Mouse (Mus musculus): Measurements from ENCODE around the gene Lmln.
"Not testable (repeated sequence)": the region's sequence is repeated elsewhere in the genome, so short reads cannot be mapped to it uniquely, and the experiment has no call there.

Lmln gene

GRCm38 (mm10) chr16:33058033-33058432, 4.3 kb upstream of the Lmln start:
- DNase-seq (ENCODE audit: low spot score), result no peak

DNA sequence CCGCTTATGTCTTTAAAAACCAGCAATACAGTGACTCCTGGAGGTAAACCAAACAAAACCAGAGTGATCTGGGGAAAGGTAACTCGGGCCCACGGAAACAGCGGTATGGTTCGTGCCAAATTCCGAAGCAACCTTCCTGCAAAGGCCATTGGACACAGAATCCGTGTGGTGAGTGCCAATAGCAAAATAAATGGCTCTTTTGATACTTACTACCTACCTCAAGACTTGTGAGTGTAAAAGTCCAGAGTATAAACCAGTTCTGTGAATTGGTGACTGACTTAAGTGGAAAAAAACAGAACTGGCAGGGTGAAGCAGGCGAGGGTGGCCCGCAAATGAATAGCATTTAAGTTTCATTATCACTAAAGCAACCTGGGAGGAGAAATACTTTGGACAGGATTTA, 3.7 kb upstream of the Lmln start:
- not testable (repeated sequence) for DNase-seq (ENCODE audit: low spot score)

- no peak for DNase-seq (ENCODE audit: low spot score)
These were observed 2.9 kb upstream of the Lmln start for GRCm38 (mm10) chr16:33059471-33059870.

GRCm38 (mm10) chr16:33060926-33061325, 1.4 kb upstream of the Lmln start:
- no peak for DNase-seq (ENCODE audit: low spot score)

- DNase-seq (ENCODE audit: low spot score), result no peak
These were observed 921 bp upstream of the Lmln start for GRCm38 (mm10) chr16:33061400-33061799.

GRCm38 (mm10) chr16:33062682-33063131, 386 bp downstream of the Lmln start:
- peak; percentile 50 for DNase-seq (ENCODE audit: low spot score)

- DNase-seq (ENCODE audit: low spot score), result peak; percentile 11
These were observed 946 bp downstream of the Lmln start for GRCm38 (mm10) chr16:33063267-33063666.

DNA sequence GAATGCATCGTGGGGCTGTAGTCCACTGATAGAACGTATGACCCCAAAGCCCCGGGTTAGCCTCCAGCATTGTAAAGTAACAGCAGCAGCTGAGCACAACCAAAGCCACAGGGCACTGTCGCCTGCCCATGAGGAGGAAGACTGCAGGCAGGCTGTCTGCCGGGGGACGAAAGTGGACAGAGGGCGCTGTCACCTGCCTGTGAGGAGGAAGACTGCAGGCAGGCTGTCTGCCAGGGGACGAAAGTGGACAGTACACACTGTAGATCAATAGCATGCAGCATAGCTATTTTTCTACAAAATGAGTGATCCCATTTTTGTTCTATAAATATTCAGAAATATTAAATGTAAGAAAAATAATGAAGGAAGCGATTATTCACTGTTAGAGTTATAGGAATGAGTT, 2.3 kb downstream of the Lmln start:
- no peak for DNase-seq (ENCODE audit: low spot score)

DNA sequence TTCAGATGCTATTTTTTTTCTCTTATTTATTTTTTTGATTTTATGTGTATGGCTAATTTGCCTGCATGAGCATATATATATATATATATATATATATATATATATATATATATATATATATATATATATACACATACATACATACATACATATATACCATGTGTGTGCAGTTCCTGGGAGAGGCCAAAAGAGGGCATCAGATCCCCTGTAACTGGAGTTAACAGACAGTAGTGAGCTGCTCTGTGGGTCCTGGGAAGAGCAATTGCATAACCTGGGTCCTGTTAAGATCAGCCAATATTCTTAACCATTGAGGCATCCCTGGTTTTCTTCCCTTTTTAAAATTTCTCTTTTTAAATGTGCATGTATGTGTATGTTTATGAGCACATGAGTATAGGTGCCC, 8.6 kb downstream of the Lmln start:
- DNase-seq (ENCODE audit: low spot score), result no peak

DNA sequence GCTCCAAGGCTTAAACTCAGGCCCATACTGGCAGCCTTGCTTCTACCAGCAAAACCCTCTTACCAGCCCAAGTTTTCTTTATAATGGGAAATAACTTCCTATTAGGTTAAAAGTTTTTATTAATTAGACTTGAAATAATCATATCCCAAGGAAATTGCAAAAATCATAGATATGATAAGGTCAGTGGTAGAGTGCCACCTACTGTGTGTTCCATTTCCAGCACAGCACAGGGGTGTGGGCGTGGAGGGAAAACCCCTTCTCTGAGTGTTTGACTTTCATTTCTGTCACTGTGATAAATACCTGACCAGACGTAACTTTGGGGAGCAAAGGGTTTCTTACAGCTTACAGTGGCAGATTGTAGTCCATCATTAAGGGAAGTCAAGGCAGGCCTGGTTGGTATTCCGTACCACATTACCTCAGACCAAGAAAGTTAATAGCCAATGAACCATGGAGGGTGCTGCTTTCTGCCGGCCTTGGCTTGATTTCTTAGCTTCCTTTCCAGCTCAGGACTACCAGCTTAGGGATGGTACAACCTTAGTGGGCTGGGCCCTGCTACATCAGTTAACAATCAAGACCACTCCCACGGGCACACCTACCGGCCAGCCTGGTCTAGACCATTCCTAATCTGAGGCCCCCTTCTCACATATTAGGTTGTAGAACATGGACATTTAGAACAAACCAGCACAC, 10.7 kb downstream of the Lmln start:
- DNase-seq (ENCODE audit: low spot score), result no peak

GRCm38 (mm10) chr16:33074967-33075366, 12.6 kb downstream of the Lmln start:
- no peak for DNase-seq (ENCODE audit: low spot score)

DNA sequence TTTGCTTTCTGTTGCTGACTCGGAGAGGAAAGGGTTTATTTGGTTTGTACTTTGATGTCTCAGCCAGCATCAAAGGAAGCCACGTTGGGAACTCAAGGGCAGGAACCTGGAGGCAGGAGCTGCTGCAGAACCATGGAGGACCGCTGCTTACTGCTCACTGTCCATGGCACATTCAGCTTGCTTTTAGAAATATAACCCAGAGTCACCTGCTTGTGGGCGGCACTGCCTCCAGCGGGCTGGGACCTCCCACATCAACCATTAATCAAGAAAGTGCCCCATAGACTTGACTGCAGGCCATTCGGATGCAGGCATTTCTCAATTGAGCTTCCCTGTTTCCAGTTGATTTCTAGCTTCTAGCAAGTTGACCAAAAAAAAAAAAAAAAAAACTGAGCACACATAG, 13.8 kb downstream of the Lmln start:
- DNase-seq (ENCODE audit: low spot score), result no peak

DNA sequence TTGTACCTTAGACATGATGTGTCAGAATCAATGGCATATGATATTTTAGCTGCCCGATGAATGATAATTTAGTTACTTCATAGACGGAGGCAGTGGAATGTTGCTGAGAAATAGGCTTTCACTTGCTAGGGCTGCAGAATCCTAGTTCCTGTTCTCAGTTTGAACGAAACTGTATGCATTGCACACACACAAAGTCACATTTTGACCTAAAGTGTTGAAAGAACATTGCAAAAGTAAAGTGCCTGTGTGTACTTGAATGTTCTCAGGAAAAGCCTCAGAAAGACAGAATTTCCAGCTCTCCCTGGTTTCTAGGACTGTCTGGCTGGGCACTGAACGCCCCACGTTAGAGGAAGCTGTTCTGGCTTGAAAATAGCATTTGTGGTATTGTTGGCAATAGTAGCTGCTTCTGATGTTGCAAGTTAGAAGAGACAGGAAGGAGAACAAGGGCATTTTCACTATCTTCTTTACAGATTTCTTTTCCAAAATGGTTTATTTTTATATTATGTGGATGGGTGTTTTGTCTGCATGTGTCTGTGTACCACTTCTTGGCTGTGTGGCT, 14.8 kb downstream of the Lmln start:
- DNase-seq (ENCODE audit: low spot score), result no peak

DNA sequence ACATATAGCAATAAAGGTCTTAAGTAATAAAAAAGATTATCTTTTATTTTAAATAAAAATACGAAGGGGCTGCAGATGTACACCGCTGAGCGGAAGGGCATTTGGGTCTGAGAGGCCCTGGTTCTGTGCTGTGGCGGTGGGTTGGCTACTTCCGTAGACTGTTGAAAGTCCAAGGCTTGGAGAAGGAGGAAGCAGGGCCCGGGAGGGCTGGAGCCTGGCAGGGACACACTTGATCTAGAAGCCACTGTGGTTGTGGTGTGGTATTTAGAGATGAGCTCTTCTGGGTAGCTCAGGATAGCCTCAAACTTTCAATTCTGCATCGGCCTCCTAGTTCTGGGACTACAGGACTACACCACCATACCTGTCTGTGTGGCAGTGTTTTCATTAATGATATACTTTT, 17.7 kb downstream of the Lmln start:
- DNase-seq (ENCODE audit: low spot score), result no peak

DNA sequence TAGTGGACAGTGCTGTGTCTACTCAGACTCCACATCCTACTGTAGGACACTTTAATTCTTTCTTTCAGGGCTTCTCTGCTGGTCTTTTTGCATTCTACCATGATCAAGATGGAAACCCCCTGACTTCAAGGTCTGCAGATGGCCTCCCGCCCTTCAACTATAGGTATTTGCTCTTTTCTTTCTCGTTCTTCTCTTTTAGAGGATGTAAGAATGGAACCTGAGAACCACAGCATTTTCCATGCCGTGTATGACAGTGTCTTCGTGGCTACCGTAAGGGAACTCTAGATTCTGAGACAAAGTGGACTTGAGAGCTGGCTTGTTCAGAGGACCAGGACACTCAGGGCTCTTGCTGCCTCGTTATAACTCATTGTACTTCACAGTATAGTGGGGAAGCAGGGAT, 20.6 kb downstream of the Lmln start:
- DNase-seq (ENCODE audit: low spot score), result no peak

DNA sequence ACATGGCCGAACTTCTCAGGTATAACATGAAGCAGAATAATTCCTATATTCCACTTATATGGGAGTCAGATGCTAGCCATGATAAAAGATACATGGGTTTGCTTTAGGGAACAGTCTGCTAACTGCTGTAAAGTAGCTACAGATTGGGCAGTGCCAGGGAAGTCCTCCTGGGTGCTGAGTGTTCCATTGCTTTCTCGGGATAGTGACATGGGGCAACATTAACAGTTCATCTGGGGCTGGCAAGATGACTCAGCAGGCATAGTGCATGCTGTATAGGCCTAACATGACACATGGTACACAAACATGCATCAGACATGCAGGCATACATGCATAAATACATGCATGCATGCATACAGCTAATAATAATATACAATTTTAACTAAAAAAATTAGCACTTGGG, 21.7 kb downstream of the Lmln start:
- no peak for DNase-seq (ENCODE audit: low spot score)

DNA sequence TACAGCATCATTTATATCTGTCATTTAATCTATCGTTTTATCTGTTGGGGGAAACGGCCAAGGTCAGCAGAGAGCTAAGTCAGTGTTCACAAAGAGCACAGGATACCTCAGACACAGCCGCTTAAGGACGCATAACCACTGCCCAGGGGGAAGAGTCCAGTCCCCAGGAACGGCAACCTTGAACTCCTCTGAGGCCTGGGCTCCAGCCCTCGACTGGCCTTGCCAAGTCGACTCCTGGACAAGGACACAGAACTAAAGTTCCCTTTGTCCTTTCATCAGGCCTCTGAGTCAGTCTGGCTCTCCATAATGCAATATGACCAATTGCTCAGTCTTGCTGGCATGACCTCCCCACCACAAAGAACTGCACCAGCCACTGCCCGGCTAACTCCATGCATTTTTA, 23.3 kb downstream of the Lmln start:
- peak; percentile 62 for DNase-seq (ENCODE audit: low spot score)

- no peak for DNase-seq (ENCODE audit: low spot score)
These were observed 51.4 kb downstream of the Lmln start for GRCm38 (mm10) chr16:33113726-33114125.

DNA sequence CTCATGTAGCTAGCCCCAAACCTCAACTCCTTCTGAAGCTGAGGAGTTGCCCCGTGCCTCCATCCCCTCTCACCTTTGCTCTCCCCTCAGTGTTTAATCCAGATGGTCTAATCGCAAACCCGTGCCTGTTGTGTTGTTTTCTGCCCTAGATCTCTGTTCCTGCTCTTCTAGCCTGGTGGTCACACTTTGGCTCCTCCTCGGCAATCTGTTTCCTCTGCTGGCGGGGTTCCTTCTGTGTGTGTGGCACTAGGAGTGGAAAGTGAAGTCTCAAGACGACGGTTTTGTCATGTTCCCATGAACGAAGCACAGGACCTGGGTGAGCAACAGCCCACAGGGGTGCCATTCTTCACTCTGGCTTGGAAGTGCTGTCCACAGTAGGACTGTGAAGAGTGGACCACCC, 61.1 kb downstream of the Lmln start:
- no peak for DNase-seq (ENCODE audit: low spot score)

- no peak for DNase-seq (ENCODE audit: low spot score)
These were observed 61.9 kb downstream of the Lmln start for GRCm38 (mm10) chr16:33123938-33124820.

GRCm38 (mm10) chr16:33127052-33127451, 64.7 kb downstream of the Lmln start:
- DNase-seq (ENCODE audit: low spot score), result no peak

DNA sequence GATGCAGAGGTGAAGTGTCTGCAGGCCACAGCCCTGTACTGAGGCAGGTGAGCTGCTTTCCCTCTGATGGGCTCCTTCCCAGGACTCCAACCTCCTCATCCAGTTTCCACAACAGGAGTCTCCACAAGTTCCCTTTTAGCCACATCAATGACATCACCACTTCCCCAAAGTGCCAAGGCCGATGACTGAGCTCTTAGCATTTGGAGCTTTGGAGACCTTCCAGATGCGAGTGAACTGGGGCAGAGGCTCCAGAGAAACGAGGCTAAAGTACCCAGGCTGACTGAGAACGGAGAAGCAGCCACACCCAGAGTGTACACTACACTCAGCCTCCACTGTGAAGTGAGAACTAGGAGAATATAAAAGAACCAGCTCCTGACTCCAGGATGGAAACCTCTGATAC, 68.4 kb downstream of the Lmln start:
- peak; percentile 46 for DNase-seq (ENCODE audit: low spot score)

- DNase-seq (ENCODE audit: low spot score), result no peak
These were observed 70.9 kb downstream of the Lmln start for GRCm38 (mm10) chr16:33133186-33133585.
